Mouse (Mus musculus): Measurements from ENCODE around the gene Elovl7.
A peak's percentile ranks its signal among the peaks of the same experiment; 100 is the strongest.

The Elovl7 gene

DNA sequence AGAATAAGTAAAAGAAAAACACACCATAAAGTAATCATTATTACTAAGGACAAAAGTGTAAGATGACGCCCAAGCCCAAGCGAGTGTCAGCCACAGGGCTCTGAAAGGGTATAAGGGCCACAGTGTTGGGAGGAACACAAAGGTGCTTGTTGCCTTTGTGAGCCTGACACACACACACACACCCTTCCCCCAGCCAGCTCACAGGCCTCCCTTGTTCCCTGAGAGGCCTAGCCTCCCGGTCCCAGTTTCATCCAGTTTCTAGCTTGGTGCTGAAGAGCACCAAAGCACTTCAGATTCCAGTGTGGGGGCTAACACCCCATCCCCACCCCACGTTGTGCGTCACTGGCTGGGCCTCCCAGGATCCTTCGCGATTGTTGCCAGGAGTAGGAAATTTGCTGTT lies 87.2 kb downstream of the Elovl7 start:
- peak; percentile 47 for DNase-seq (ENCODE audit: low read depth, low spot score)

DNA sequence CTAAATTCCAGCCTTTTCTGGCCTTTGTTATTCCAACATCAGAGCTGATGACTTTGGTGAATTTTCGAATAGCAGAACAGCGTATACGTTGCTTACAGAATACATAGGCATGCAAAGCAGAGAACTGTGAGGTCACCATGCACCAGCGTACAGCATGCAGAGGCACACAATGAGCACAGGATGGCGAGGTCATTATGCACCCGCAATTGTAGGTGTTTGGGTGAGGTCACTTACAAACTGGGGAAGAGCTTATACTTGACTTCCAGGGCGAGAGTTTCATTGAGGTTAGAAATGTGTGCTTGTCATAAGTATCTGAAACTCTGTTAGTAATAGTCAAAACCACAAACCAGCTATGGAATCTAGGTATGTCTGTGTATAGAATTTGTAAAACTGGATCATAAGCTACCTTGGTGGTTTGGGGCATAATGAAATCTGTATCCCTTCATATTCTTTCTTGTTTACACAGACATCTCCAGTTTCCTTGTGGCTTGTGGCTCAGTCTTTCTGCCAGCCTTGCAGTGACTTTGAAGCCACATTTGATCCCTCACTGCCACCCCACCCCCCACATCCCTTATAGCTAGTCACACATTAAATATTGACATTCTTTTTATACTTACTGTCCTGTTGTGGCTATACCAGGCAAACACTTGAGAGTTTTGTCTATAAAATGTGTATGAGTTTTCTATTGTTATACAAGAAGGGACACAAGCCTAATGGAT lies 88.9 kb downstream of the Elovl7 start:
- DNase-seq (ENCODE audit: low read depth, low spot score) = no peak

DNA sequence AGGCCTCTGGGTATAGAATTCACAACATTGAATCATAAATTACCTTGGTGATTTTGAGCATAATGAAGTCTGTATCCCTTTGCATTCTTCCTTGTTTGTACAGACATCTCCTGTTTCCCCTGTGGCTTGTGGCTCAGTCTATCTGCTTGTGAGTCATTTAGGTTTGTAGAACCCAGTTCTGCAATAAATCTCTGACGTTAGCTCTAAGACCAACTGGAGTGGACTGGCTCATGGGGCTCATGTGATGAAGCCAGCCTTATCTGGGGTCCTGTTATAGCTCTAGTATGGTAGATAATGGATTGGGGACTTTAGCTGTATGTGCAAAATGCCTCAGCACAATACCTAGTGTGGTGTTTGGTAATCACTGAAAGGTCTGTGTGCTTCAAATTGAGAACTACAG lies 89.6 kb downstream of the Elovl7 start:
- DNase-seq (ENCODE audit: low read depth, low spot score) = no peak

DNA sequence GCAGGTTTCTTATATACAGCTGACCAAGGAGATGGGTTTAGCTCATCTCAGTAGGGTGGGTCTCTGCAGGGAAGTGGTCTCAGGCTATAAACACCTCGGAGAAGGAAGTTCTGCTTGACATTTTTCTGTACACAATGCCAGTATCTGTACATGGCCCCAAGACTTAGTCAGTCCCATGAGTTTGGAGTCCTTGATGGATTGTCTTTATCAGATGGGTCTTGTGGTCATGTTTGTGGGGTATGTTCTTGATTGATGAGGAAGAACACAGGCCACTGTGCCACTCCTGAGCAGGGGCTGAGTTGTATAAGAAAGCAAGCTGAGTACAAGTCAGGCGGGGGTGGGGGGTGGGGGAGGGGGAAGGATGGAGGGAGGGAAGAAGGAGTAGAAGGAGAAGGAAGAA lies 90.5 kb downstream of the Elovl7 start:
- DNase-seq (ENCODE audit: low read depth, low spot score) = no peak

DNA sequence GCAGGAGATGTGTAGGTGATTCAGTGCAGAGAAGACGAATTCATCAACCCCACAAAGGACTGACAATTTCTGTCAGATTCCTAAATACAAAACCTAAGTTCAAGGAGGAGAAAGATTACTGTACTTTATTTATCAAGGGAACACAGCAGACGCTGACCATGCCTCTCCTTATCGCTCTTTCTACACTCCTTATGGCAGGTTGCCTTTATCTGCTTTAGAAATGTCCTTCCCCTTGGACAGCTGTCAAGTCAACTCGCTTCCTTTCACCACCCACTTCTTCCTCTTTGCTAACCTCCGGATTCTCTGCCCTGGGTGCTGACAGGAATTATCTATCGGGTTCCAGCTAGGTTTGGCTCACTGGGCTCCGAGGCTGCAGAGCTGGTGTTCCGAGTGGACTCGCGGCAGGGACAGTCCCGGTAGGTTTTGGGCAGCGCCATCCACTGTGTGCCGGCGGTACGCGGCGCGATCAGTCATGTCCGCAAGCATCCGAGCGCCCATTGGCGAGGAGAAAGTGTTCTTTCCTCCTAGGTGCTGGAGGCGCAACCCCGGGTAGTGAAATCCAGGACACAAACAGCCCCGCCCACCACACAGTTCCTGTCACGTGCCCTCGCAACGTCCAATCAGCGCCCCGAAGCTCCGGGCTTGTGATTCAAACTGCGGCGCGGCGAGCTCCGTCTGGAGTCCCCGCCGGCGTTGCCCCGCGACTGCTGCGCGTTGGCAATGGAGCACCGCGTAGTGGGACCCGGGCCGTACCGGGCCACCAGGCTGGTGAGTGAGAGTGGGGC lies 101.7 kb downstream of the Elovl7 start, which contains the start of gene Depdc1b:
Gene Depdc1b, plus strand, starts transcription at position 631 of the 785 bp plus-strand sequence.
- peak; percentile 94 for DNase-seq (ENCODE audit: low read depth, low spot score)

DNA sequence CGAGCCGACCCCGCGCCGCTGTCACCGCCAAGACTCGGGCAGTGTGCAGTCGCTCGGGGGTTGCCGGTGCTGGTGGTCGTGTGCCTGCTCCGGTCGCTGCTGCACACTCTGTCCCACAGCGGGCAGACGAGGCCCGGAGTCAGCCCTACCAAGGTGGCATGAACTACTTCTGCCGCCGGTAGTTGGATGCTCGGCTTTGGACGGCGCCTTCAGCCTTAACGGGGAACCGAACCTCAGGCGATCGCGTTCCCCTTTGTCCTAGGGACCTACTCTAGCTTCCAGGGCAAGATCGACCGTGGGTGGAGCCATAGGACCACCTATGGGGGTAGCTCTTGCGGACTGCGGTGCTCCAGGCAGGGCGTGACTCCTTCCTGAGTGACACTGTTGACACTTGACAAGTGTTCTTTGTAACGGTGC lies 102.3 kb downstream of the Elovl7 start:
- peak; percentile 57 for DNase-seq (ENCODE audit: low read depth, low spot score)

DNA sequence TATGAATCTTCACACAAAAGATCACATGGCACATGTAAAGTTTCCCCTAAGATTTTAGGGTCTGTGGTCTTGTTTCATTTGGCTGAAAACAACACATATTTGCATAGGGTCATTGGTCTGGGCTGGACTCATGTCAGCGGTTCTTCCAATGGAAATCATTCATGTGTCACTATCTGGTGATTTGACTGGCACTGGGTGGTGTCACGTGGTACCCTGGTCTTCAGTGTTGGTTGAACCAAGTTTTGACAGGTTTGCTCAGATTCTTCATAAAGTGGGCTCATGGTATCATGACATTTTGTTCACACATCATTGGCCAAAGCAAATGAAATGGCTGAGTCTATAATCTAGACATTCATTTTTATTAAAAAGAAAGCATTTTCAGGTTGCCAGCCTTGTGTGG lies 103.2 kb downstream of the Elovl7 start:
- DNase-seq (ENCODE audit: low read depth, low spot score) = no peak

DNA sequence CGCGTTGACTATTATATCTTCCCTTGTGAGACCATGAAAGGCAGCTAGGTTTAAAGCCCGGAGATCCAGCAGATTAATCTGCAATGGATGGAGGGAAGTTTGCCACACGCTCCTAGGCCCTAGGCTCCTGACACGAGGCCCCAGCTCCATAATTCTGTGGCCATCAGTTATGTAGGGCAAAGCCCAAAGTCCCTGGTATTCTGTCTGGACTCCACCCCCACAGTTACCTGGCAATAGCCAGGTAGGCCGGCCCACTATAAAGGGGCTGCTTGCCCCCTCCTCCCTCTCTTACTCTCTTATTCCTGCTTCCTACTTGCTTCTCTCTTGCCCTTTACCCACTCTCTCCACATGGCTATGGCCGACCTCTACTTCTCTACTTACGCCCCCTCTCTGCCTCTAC lies 104.8 kb downstream of the Elovl7 start:
- no peak for DNase-seq (ENCODE audit: low read depth, low spot score)

DNA sequence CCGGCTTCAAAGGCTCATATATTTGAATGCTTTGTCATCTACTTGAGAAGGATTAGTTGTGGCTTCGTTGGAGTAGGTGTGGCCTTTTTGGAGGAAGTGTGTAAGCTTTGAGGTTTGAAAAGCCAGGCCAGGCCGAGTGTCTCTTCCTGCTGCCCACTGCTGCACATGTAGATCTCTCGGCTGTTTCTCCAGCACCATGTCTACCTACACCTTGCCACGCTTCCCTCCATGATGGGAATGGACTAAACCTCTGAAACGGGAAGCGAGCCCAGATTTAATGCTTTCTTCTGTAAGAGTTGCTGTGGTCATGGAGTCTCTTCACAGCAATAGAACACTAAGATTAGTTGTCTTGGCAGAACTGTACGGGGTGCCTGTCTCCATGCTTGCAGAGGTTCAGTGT lies 106.0 kb downstream of the Elovl7 start:
- DNase-seq (ENCODE audit: low read depth, low spot score) = no peak

DNA sequence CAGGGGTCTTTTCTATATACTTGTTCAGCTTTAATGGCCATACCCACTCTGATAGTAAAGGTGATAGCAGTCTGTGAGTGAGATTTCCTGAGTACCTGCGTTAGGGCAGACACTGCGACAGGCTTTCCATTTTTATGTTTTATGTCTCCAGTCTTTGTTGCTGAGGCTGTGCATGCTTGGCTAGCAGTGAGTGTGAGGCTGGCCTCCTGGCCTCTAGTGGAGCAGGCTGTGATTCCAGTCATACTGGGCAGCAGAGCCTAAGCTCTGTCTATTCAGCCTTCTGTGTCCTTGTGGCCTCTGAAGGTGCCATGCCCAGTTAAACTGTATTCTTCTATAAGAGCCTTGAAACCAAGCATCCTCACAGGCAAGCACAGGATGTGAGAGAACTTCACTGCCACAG lies 108.3 kb downstream of the Elovl7 start:
- DNase-seq (ENCODE audit: low read depth, low spot score) = no peak

DNA sequence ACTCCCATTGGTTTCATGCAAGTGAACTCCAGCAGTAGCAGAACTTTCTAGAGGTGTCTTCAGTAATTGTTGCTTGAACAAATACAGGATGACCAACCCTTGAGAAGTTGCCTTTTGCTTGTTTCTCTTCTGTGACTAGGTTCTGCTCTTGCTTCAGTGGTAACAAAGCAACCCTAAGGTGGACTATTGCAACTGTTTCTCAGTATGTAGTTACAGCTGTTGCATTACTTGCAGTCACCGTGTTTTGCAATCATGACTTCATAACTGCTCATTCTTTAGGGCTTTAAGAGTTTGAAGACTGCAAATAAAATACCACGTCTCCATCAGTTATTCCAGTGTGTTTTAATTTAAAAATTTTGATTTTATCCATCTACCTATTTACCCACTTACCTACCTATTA lies 109.1 kb downstream of the Elovl7 start:
- no peak for DNase-seq (ENCODE audit: low read depth, low spot score)

DNA sequence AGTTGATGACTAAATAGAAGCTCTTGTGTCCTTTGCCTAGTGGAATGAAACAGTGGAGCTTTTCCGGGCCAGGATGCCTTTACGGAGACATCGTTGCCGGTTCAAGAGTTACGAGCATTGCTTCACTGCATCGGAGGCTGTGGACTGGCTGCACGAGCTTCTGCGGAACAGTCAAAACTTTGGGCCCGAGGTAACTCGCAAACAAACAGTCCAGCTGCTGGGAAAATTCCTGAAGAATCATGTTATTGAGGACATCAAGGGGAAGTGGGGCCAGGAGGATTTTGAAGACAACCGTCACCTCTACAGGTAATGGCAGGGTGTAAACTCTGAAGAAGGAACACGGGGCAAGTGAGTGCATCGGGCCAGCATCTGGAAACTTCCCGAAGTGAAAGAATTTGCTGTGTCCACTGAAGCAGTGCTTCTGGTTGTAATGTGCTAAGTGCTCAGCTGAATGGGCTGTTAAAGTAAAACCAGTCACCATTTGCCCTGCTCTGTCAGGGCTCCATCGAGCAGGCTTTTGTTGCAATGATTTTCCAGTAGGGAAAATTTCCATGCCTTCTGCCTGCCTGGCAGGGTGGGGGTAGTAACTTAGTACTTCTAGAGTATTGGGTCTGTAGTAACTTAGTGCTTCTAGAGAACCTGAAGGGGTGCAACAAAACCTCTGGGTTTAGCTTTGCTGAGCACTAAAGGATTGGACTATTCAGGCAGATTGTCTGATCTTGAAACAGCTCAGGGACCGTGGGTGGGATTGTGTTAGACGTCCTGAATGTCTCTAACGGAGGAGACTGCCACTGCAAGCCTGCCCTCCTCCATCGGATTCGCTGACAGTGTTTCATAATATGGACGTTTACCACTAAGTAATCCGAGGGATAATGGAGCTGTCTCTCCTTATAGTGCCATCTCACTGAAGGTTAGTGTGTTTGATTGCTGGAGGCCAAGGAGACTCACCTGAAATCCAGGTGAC lies 109.9 kb downstream of the Elovl7 start:
- no peak for DNase-seq (ENCODE audit: low read depth, low spot score)

DNA sequence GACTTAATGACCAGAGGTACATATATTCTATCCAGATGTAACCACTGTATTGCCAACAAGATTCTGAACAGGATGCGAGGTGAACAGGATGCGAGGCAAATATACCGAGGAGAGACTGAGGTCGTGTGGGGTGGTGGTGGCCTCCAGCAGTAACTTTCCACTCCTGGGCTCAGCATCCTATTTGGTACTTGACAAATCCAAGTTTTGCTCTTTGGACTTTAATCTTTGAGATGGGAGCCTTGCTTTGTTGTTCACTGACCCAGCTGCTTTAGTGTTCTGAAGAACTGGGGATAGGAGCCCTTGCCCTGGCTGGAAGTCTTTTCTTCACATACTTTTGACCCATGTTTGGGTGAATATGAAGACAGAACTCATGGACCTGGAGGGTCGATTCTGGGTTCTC lies 111.7 kb downstream of the Elovl7 start:
- DNase-seq (ENCODE audit: low read depth, low spot score) = no peak

DNA sequence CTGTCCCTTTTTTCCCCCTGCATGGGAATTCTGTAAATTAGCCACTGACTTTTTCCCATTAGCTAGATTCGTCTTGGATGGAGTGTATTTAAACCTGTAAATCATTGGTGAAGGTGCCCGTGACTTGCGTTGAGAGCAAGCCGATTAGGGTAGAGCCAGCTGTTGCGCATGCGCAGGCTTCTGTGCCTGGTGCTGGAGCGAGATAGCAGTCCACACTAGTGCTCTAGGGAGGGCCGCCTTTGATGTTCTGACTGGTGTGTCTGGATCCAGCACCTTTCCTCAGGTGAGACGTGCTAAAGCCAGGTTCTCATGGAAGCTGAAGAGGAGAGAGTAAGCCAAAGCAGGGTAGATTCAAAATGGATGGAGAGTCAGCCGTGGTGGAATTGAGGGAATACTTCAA lies 112.1 kb downstream of the Elovl7 start:
- DNase-seq (ENCODE audit: low read depth, low spot score) = no peak

DNA sequence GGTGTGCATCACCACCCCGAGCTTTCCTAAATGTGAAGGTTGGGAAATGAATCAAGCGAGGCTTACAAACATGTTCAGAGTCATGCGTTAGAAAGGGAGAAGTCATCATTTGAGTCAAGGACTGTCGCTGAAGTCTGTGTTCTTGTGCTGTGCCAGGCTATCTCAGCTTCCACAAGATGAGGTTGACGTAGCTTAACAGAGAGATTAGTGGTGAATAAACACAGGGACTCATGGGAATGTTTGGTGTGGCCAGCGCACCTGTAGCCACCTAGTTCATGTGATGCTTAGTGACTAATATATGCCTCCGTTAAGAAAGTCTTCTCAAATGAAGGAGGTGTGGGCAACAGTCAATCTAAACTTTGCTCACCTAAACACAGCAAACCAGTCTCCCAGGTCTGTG lies 112.8 kb downstream of the Elovl7 start:
- no peak for DNase-seq (ENCODE audit: low read depth, low spot score)

DNA sequence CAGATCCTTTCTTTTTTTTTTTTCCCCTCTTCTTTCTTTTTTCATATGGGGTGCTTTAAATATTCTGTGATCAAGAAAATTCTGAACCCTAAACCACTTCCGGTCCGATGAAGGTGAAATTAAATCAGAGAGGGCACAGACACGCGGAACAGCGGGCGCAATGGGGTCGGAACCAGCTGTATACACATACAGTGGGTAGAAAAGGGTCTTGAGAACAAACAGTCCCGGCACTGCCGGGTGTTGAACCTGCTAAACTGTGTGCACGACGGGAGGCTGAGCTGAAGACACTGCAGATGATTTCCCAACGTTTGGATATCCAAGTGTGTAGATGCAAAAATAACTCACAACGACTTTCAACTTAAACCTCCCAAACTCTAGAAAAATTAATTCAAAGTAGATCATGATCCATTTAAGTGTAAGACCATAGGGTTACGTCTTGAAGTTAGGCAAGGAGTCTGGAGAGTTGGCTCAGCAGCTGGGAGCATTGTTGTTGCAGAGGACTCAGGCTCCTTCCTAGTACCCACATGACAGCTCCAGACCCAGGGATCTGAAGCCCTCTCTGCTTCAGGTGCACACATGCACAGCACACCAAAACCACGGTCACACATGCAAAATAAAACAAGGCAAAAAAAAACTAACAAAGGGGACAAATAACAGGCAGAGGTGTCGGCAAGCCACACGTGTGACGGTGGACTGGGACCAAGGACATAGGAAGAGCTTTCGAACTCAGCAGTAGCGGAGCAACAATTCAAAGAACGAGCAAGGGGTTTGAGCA lies 114.4 kb downstream of the Elovl7 start:
- no peak for DNase-seq (ENCODE audit: low read depth, low spot score)

DNA sequence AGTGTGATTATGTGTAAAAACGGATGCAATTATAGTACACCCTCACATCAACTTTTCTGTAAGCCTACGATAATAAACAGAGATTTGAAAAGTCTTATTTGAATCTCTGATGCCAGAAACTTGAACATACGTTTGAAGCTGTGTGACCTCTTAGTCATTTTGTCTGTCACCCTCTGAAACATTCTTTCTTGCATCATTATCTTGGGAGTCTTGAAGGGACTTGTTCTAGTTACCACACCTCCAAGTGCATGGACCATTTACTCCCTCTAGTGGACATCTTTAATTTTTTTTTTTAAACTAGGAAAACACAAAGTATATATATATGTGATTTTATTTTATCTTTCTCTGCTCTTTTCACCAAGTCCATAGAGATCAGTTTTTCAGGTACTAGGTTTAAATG lies 115.5 kb downstream of the Elovl7 start:
- DNase-seq (ENCODE audit: low read depth, low spot score) = peak; percentile 27
